Mouse (Mus musculus): ENCODE results near the gene Slc37a3.
A peak's percentile ranks its signal among the peaks of the same experiment; 100 is the strongest.

The Slc37a3 gene

DNA sequence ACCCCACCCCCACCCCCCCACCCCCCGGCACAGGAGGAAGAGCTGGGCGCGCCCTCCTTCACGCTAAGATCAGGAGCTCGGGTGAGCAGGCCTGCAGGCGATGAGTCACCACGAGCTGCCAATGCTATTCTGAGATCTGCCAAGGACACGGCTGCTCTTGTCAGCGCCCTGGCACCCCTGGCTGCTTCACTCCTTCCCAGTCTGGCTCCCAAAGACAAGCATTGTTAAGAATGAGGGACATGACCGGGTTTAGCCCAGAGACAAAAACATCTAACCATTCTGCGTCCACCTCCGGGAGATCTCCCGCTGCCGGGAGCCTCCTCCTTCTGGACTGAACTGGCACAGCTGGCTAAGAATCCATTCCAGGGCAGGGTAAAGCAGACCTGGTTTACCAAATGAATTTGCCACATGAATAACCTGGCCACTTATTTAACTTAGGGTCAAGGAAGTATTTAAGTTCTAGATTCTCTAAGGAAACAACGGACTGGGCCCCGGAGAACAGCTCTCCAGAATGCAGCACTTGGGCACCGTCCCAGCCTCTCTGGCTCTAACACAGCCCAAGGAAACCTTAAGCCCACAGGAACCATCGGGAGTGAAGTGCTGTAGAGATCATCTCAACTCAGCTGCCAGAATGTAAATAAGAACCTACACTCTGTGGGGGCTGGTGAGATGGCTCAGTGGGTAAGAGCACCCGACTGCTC, 58.3 kb downstream of the Slc37a3 start:
- peak; percentile 53 for DNase-seq (ENCODE audit: low spot score in 2 of 2)

DNA sequence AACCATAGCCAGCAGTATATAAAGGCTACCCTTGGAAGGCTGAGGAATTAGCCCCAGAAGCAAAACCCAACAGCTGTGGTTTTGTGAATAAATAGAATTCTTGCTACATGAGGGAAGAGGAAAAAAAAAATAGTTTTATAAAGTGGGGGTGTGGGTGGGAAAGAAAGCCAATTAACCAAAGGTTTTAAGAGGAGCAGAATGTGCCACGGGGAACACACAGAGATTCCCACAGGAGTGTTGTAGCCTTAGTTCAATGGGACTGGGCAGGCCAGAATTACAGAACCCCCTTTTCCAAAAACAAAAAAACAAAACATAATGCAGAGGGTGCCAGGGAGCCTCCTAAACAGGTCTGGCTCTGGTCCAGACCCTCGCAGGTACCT, 58.9 kb downstream of the Slc37a3 start:
- DNase-seq (ENCODE audit: low spot score in 2 of 2) = no peak

DNA sequence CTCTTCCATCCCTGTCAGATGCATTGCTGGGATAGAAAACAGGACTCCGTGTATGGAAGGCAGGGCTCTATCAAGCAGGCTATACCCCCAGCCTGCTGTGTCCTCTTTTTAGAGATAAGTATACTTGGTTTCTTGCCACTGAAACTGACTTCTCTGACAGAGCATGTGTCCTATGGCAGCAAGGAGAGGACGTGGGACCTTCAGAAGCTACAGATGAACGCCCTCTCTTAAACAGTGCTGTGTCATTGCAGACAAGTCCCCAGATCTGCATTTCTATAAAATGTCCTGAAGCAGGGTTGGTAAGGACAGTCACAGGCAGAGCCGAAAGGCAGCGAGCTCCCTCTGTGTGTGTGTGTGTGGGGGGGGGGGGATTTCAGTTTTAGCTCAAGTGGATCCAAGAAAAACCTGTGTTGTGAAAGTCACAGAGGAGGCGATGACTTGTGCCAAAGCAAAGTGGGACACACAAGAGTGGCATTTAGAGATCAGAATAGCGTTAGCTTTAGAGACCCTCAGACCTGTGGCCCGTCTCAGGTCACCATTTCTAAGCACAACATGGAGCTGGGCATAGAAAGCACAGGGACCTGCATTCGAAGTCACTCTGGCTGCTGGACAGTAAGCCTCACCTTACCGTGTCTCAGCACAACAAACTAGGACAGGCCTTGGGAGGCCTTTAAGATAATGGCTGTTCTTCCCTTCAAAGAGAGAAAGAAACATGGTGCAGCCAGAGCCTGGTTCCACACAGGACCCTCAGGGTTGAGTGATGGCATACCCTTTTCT, 59.4 kb downstream of the Slc37a3 start:
- DNase-seq (ENCODE audit: low spot score in 2 of 2) = no peak

GRCm38 (mm10) chr6:39316089-39316488, 61.4 kb downstream of the Slc37a3 start:
- no peak for DNase-seq (ENCODE audit: low spot score in 2 of 2)

- no peak for DNase-seq (ENCODE audit: low spot score in 2 of 2)
Measured at GRCm38 (mm10) chr6:39314461-39314860, 63.0 kb downstream of the Slc37a3 start.

DNA sequence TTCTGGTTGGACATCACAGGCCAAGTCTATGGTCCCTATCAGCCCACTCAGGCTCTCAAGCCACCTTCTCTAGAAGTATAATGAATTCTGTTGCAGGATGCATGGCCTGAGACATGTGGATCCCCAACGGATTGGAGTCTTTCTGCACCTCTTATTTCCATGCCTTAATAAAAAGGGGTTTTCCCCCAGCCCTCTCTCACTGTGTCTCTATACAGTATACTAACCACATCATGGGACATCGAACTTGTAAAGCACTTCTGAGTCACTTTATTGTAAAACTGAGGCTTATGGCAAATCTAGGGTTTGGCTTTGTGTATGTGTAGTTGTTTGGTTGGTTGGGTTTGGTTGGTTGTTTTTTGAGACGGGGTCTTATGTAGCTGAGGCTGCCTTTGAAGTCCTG, 65.7 kb downstream of the Slc37a3 start:
- DNase-seq (ENCODE audit: low spot score in 2 of 2) = no peak

DNA sequence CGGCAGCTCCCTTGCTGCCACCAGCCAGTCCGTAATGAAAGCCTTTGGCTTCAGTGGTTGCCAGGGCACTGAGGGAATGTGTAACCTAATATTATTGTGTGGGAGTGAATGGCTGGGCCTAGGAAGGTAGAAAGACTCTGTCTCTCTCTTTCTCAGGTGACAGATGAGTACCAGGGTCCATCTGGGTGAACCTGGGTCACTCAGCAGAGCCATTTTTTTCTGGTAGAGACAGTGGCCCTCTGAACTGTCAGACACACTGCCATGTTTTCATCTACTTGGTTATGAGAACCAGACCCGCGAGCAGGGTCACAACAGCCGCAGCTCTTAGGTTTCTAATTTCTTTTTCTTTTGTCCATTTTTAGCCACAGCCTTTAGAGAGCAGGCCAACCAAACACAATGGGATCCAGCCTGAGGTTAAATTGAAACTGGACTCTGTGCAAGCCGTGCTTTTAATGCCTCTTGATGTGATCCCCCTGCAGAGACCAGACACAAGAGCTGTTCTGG, 73.1 kb downstream of the Slc37a3 start:
- no peak for DNase-seq (ENCODE audit: low spot score in 2 of 2)

- no peak for DNase-seq (ENCODE audit: low spot score in 2 of 2)
Measured at GRCm38 (mm10) chr6:39301484-39301883, 76.0 kb downstream of the Slc37a3 start.

GRCm38 (mm10) chr6:39297079-39297478, 80.4 kb downstream of the Slc37a3 start:
- DNase-seq (ENCODE audit: low spot score in 2 of 2) = no peak

- DNase-seq (ENCODE audit: low spot score in 2 of 2) = no peak
Measured at GRCm38 (mm10) chr6:39296474-39296873, 81.0 kb downstream of the Slc37a3 start.

DNA sequence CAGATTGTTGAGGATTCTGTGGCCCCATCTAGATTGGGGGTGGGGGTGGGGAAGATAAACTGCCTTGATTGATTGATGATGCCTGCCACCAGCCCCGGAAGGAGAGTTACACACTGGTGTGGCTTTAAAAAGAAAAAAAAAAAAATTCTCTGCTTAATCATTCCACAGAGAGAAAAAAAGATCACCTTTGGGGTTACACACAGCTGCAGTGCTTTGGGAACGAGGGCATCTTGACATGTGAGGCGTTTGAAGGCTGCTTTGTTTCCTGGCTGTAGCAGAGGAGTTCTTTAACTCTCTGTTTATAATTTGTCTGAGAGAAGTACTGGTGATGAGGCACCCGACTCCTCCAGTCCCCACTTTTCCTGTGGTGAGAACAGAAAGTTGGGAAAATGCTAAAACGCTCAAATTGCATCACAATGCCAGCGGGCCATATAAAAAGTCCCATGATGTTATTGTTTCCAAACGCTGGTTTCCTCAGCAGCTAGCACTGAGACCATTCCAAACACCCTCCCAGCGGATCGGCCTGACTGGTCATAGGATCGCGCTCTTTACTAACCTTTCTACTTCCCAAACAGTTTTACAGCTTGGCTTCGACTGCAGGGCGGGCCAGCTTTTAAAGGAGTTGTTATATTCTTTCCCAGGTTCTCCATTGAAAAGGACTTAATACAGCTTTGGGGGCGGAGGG, 81.6 kb downstream of the Slc37a3 start:
- DNase-seq (ENCODE audit: low spot score in 2 of 2) = no peak

DNA sequence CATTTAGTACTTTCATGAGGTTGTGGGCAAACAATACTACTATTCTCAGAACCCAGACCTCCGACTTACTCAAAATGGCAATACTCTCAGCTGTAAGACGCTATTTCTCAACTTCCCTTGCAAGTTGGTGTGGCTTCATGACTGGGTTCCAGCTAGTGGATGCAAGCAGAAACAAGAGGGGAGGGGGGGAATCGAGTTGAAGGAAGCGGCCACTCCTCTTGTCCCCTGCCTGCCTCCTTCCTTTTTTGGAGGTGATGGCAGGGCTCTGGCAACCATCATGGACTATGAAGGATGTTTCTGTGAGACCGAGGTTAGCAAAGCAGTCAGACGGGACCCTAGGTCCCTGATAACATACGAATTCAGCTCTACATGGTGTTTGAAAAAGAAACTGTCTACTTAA, 87.8 kb downstream of the Slc37a3 start:
- no peak for DNase-seq (ENCODE audit: low spot score in 2 of 2)

DNA sequence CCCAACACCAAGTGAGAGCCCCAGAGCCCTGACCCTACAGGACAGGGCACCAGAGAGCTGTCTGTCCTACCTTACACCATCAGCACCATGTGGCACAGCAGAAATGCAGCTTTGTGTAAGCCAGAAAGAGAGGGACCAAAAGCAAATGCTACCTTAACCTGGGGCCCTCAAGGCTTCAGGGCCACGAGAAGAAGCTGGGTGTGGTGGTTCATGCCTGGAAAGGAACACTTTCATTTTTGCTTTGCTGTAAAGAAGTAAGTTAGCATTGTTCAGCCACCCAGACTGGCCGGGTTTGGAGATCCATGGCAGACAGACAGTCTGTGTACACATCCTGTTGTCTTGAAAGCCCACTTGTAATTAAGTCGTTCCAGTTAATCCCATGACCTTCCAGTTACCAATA, 89.7 kb downstream of the Slc37a3 start:
- no peak for DNase-seq (ENCODE audit: low spot score in 2 of 2)

- DNase-seq (ENCODE audit: low spot score in 2 of 2) = no peak
Measured at GRCm38 (mm10) chr6:39286732-39287083, 90.8 kb downstream of the Slc37a3 start.

DNA sequence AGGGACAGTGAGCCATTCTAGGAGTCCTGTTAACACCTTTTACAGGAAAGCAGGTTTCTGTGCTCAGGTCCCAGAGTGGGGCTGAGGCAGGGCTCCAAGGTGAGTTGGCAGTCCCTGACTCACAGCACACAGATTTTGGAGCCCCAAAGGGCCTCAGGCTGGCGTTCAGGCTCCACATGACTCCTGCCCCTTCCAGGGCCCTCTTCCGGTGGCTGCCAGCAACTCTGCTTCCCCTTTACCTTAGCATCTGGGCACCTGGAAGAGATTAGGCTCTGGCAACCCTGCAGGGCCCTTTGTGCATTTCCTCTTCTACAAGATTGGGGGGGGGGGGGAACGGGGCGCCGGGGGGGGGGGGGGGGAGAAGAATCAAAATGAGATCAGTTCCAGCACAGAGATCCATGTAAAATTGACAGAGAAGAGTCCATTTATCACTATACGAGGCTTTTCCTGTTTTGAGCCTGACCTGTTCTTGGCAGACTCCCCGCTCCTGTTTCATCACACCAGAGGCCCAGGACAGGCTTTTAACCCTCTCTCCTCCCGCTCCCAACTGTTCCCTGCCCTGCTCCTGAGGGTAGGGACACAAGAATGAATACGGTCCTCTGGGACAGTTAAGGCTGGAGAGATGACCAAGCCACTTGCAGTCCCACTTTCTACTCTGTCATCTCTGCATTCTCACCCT, 91.3 kb downstream of the Slc37a3 start:
- DNase-seq (ENCODE audit: low spot score in 2 of 2) = no peak

- DNase-seq (ENCODE audit: low spot score in 2 of 2) = no peak
Measured at GRCm38 (mm10) chr6:39284836-39285235, 92.6 kb downstream of the Slc37a3 start.

Data from urinary bladder, adult 18-20 months (tissue).